Mouse (Mus musculus) midbrain, embryonic 14.5 days (tissue): ENCODE results near the gene Zdhhc17. TPM values are rescaled to one million over a fixed set of nuclear protein-coding genes. Genes with fewer than 3 reads are reported as not detected.

Experiments
- ATAC-seq: fragments of 200-750 bp; cut with Nextera tagmentation; 2 replicates; pipeline ENCODE4 v1.8.0; 2017; ENCODE audit warnings: moderate number of reproducible peaks, moderate library complexity; ENCODE audit not compliant: low FRiP score, low TSS enrichment
- DNase-seq: peaks from one replicate; pipeline ENCODE4 v3.0.0-alpha.2; 2015
- H3K27ac ChIP-seq: fragments of 300-500 bp; sonication (generic); replicated peaks from 2 replicates; pipeline ENCODE4 v1.5.1; 2014; ENCODE audit warnings: mild to moderate bottlenecking, low read depth, low read length, moderate library complexity
- H3K27me3 ChIP-seq: fragments of 300-500 bp; sonication (generic); 2 replicates; pipeline ENCODE4 v1.6.1; 2014; ENCODE audit warnings: low read length, control low read depth, mixed read lengths; ENCODE audit not compliant: control insufficient read depth, insufficient read depth
- H3K36me3 ChIP-seq: fragments of 300-500 bp; sonication (generic); 2 replicates; pipeline ENCODE4 v1.6.1; 2014; ENCODE audit warnings: low read length, control low read depth; ENCODE audit not compliant: control insufficient read depth, insufficient read depth
- H3K4me1 ChIP-seq: fragments of 300-500 bp; sonication (generic); 2 replicates; pipeline ENCODE4 v1.6.1; 2014; ENCODE audit warnings: mild to moderate bottlenecking, antibody characterized with exemption, low read length, control low read depth; ENCODE audit not compliant: control insufficient read depth, insufficient read depth
- H3K4me2 ChIP-seq: fragments of 300-500 bp; sonication (generic); 2 replicates; pipeline ENCODE4 v1.6.1; 2014; ENCODE audit warnings: mild to moderate bottlenecking, low read length, moderate library complexity
- H3K4me3 ChIP-seq: fragments of 300-500 bp; sonication (generic); replicated peaks from 2 replicates; pipeline ENCODE4 v1.5.1; 2014; ENCODE audit warnings: low read depth, low read length
- H3K9ac ChIP-seq: fragments of 300-500 bp; sonication (generic); replicated peaks from 2 replicates; pipeline ENCODE4 v1.6.1; 2014; ENCODE audit warnings: mild to moderate bottlenecking, low read length, moderate library complexity
- H3K9me3 ChIP-seq: fragments of 300-500 bp; sonication (generic); 2 replicates; pipeline ENCODE4 v1.6.1; 2016; ENCODE audit warnings: low read length, control low read depth, mixed read lengths; ENCODE audit not compliant: control insufficient read depth
- WGBS: fragments of 180-500 bp; shearing (Covaris S2); extraction: QIAGEN DNeasy Blood & Tissue Kit; methylation state at CpG from one replicate; pipeline ENCODE4 v1.1.7; 2014; 5-methylcytosine and 5-hydroxymethylcytosine counted together
- polyA plus RNA-seq: library from polyadenylated mRNA; unstranded; fragments of >200 nt; fragmentation: Nextera tagmentation; extraction: Ambion mirVana; gene quantifications from 2 replicates; pipeline ENCODE4 v1.2.1, GENCODE M21; 2014

Zdhhc17 gene
- polyA plus RNA-seq, 1 experiment from 2014 or later: 69.9 TPM

DNA sequence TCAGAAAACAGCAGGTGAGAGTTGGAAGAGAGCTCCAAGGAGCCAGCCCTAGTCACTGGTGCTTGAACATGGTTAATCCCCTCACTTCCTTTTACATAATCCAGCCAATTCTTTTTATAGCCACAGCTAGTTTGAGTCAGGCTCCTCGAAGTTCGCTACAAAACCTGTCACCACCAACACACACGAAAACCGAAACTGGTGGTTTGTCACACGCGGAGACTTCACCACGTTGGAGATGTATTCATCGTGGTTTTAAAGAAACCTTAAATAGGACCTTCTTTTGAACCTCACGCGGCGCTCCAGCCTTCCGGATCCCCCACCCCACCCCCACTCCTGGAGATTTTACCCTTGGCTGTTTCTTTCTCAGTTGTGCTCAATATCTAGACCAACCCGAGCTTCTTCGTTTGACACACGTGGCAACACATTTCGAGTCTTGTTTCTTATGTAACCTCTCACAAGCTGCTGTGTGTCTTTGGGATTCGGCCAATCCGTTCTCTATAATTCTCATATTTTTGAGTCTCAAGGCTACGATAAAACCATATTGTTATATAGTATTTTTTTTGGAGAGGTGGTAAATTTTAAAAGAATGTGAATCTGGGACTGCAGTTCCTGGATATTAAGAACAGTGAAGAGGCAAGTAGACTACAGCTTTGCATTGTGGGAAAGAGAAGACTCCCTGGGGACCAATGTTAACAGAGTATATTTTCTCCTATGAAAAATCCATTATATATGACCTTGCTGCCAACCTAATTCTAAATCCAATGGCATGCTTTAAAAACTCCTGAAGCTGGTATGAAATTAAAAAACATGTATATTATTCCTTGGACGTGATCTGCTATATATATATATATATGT, 21.8 kb upstream of the Zdhhc17 start:
- Histone ChIP-seq H3K4me2 (peak overlapping the region; percentile 46), H3K36me3 (no peaks in the 10 kb centered on the region), H3K4me1 (peaks cover 5% of the 10 kb centered on the region; the same call in 1 of the 2 replicates), H3K27ac (no peak overlapping the region), H3K27me3 (no peaks in the 10 kb centered on the region), H3K9me3 (no peaks in the 10 kb centered on the region), H3K9ac (no peak overlapping the region; the same call in 1 of the 2 replicates), H3K4me3 (no peak overlapping the region; the same call in 1 of the 2 replicates)
- DNase-seq: peak; percentile 58
- 31% methylated on average over 20 of the region's 20 CpGs for WGBS
- no peak for ATAC-seq

DNA sequence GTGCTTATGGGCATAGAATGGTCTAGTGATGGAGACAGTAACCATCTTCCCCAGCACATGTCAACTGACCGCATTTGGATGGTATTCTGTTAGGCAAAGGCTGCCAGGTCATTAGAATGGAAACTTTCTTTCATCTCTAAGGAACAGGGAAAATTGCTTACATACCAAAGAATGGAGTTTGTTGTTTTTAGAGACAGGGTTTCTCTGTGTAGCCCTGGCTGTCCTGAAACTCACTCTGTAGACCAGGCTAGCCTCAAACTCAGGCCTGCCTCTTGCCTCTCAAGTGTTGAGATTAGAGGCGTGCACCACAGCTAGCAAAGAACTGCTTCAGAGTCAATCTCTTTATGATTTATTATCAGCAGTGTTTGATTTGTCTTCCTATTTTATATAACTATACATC, 20.9 kb upstream of the Zdhhc17 start:
- WGBS: 84% methylated on average over 2 of the region's 2 CpGs
- no peak overlapping the region for H3K4me3 ChIP-seq
- H3K9ac ChIP-seq: no peak overlapping the region
- H3K27ac ChIP-seq: no peak overlapping the region
- H3K4me2 ChIP-seq: no peak overlapping the region
- no peak for ATAC-seq
- H3K27me3 ChIP-seq: no peaks in the 10 kb centered on the region
- DNase-seq: no peak
- H3K36me3 ChIP-seq: no peaks in the 10 kb centered on the region
- H3K9me3 ChIP-seq: no peaks in the 10 kb centered on the region
- peaks cover 5% of the 10 kb centered on the region; the same call in 1 of the 2 replicates for H3K4me1 ChIP-seq

DNA sequence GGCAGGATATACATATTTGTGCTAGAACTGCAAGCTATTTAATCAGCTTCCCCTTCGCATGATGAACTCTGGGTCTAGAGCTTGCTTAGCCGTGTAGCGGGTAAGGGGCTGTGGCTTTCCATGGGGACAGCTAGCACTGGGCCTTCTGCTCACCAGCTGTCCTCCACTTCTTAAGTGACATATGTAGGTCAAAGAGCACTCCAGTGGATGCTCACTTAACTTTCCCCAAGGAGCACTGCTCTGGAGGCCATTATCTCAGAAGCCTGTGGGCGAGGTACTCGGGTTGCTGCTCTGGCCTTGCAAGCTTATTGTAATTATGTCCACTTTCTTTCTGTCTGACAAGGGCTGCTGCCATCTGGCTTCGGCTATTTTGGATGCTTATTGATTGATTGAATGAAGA, 16.2 kb upstream of the Zdhhc17 start:
- Histone ChIP-seq H3K9me3 (no peaks in the 10 kb centered on the region), H3K27me3 (no peaks in the 10 kb centered on the region), H3K4me2 (no peak overlapping the region), H3K4me3 (no peak overlapping the region), H3K27ac (no peak overlapping the region), H3K4me1 (no peaks in the 10 kb centered on the region), H3K9ac (no peak overlapping the region), H3K36me3 (no peaks in the 10 kb centered on the region)
- WGBS: 86% methylated on average over 6 of the region's 6 CpGs
- DNase-seq (no peak), ATAC-seq (no peak)

DNA sequence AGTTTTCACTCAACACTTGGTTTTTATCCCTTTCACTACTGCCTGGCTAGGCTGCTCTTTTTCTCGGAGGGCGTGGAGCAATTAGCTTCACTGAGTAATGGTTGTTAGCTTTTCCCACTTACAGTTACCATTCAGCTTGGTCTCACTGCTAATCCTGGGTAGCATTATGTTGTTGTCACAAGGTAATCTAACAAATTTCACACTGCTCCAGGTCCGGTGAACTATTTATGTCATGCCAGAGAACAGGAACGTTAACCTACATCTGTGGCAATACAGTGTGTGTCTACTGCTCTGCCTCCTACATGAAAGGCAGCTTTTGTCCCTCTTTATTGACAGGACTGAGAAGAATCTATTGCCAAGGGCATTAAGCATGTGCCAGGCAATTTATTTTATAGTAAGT, 14.8 kb upstream of the Zdhhc17 start:
- no peaks in the 10 kb centered on the region for H3K4me1 ChIP-seq
- H3K27ac ChIP-seq: no peak overlapping the region
- 64% methylated on average over 4 of the region's 4 CpGs for WGBS
- H3K27me3 ChIP-seq: no peaks in the 10 kb centered on the region
- no peaks in the 10 kb centered on the region for H3K36me3 ChIP-seq
- no peaks in the 10 kb centered on the region for H3K9me3 ChIP-seq
- no peak overlapping the region for H3K4me3 ChIP-seq
- H3K9ac ChIP-seq: no peak overlapping the region
- no peak overlapping the region for H3K4me2 ChIP-seq
- ATAC-seq (no peak), DNase-seq (no peak)

DNA sequence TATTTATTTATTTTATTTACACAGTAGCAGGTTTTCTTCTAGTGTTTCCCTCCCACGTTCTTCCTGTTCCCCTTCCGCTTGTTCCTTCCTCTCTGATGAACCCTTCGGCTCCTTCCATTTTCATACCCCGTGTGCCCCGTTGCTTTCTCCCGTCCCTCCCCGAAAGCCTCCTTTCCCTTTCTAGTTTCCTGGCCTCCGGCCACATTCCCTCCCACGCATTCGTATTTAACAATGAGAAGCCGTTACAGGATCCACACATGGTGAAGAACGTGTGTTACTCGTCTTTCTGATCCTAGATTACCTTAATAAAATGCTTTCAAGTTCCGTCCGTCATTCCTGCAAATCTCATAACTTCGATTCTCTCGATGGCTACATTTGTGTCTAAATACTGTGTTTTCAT, 4.5 kb upstream of the Zdhhc17 start:
- WGBS: 90% methylated on average over 17 of the region's 17 CpGs
- Histone ChIP-seq H3K9me3 (no peaks in the 10 kb centered on the region), H3K36me3 (no peaks in the 10 kb centered on the region), H3K9ac (no peak overlapping the region), H3K27ac (no peak overlapping the region), H3K4me2 (no peak overlapping the region), H3K27me3 (no peaks in the 10 kb centered on the region), H3K4me3 (no peak overlapping the region), H3K4me1 (no peaks in the 10 kb centered on the region)
- no peak for ATAC-seq
- DNase-seq: no peak

DNA sequence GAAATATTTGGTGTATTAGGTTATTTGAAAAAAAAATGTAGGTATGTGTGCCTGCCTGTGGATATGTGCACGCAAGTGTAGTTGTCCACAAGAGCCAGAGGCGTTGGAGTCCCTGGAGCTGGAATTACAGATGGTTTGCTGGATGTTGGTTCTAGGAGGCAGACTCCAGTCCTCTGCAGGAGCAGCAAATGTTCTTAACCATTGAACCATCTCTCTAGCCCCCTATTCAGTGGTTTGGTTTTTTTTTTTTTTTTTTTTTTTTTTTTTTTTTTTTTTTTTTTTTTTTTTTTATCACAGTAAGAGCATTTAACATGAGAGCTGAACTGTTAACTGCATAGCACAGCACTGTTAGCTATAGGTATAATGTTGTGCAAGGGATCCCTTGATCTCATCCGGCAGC, 3.3 kb upstream of the Zdhhc17 start:
- Histone ChIP-seq H3K27ac (no peak overlapping the region), H3K9ac (no peak overlapping the region), H3K4me1 (peaks cover 3% of the 10 kb centered on the region), H3K4me2 (no peak overlapping the region), H3K4me3 (no peak overlapping the region), H3K27me3 (no peaks in the 10 kb centered on the region), H3K36me3 (no peaks in the 10 kb centered on the region), H3K9me3 (no peaks in the 10 kb centered on the region)
- DNase-seq (no peak), ATAC-seq (no peak)
- 97% methylated on average over 3 of the region's 3 CpGs for WGBS

DNA sequence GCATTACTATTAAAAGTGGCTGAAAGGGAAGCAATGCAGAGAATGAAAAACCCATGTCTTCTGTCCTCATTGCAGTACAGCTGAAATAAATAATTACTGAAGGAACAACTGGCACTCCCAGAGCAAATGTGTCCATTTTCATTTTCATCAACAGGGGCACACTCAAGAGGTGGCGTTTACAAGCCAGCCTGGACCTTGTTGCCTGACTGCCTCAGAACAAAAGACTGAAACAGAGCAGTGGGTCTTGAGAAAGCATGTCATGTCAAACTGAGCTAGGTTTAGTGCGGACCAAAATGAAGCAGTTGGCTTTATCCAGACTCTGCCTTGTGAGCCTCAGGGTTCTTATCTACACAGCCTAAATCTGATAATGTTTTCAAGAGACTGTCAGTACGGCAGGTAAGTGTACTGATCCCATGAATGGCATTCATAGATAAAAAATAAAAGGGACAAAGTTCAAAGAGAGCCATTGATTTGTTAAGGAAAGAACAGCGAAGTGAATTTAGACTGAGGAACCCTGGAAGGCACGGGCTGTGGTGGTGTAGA, 2.6 kb upstream of the Zdhhc17 start:
- H3K4me3 ChIP-seq: no peak overlapping the region
- H3K4me1 ChIP-seq: peaks cover 10% of the 10 kb centered on the region
- no peaks in the 10 kb centered on the region for H3K9me3 ChIP-seq
- no peak overlapping the region for H3K9ac ChIP-seq
- no peak overlapping the region for H3K4me2 ChIP-seq
- WGBS: 47% methylated on average over 5 of the region's 5 CpGs
- H3K36me3 ChIP-seq: no peaks in the 10 kb centered on the region
- H3K27me3 ChIP-seq: no peaks in the 10 kb centered on the region
- H3K27ac ChIP-seq: no peak overlapping the region
- no peak for DNase-seq
- ATAC-seq: no peak

DNA sequence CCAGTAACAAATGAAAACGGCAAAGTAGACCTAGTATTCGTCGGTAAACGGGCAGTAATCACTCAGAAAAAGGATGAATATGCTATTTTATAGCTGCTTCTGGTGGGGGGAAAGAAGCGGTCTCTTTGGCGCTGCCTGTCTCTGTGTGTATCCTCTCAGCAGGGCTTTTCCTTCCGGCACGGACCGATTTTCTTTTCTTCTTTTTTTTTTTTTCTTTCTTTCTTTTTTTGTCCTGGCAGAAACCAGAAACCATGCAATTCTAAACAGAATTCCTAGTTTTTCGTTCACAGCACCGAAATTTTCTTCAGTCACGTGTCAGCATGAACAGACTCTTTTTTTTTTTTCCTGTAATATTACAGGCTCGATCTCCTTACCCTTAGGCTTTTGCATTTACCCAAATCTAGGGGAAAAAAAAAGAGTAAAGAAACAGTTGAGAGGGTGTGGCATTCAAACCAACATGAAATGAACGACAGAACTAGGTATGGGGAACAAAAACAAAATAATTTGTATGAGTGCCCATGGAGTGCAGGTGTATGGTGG, 1.4 kb upstream of the Zdhhc17 start:
- Histone ChIP-seq H3K4me3 (peak overlapping the region; percentile 92), H3K4me2 (peak overlapping the region; percentile 81), H3K9me3 (no peaks in the 10 kb centered on the region), H3K4me1 (peaks cover 16% of the 10 kb centered on the region), H3K27ac (peak overlapping the region; percentile 100), H3K27me3 (no peaks in the 10 kb centered on the region), H3K9ac (peak overlapping the region; percentile 99), H3K36me3 (no peaks in the 10 kb centered on the region)
- ATAC-seq: no peak
- WGBS: under 1% methylated on average over 14 of the region's 14 CpGs
- no peak for DNase-seq
